Comparison of ENCODE assay signal across 1 mouse cellular context in genomic region chr6:86526961-86527740, GRCm38 (mm10).
A peak's percentile ranks its signal among the peaks of the same experiment; 100 is the strongest.
TF ChIP-seq lines count a peak whose summit lies in the region.

No protein-coding gene starts in this region.

TF ChIP-seq in MEL, 35 proteins besides CTCF, POLR2A, EP300 and RAD21 (continued from another document):
- no peak for TF ChIP-seq CHD2 (IDR thresholded peaks at IDR 0.05; ENCODE audit: low read length)
- 0 out of 2 replicates have a peak, but pooled peaks have one; percentile 9 for TF ChIP-seq E2F4 (IDR thresholded peaks at IDR 0.05; ENCODE audit: borderline replicate concordance, low read depth, low read length)
- no peak for TF ChIP-seq MAFK (IDR thresholded peaks at IDR 0.05; ENCODE audit: borderline replicate concordance, low read depth, low read length)
- peak; percentile 89 for TF ChIP-seq TBP (IDR thresholded peaks at IDR 0.05; ENCODE audit: low read depth, low read length)
- no peak for TF ChIP-seq TAL1 (IDR thresholded peaks at IDR 0.05; ENCODE audit: low read length)
